Mouse (Mus musculus): ENCODE data around the gene Svs4.
"Not testable (repeated sequence)": the region's sequence is repeated elsewhere in the genome, so short reads cannot be mapped to it uniquely, and the experiment has no call there.

Svs4 gene

DNA sequence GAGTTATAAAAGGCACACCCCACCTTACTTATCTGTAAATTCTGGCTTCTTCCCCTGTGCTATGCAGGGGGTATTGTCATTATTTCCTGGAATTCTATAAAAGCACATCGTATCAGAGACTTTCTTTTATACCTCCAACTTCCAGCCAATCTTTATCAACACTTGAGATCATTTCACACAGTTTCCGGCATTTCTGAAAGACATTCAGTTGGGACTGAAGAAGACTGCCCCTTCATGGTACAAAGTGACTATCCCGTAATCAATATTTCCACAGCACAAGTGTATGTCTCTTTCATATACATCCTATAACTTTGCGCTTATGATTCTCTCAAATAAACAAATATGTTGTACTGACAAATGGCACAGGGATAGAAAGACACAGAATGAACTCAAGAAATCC lies at the start of gene Svs4:
TSS of gene Svs4 (minus strand) at position 101 of the 400 bp plus-strand sequence.
- in situ Hi-C loops (cut with MboI; ENCODE audit: low sequenced_read_pairs) = no loop called here

DNA sequence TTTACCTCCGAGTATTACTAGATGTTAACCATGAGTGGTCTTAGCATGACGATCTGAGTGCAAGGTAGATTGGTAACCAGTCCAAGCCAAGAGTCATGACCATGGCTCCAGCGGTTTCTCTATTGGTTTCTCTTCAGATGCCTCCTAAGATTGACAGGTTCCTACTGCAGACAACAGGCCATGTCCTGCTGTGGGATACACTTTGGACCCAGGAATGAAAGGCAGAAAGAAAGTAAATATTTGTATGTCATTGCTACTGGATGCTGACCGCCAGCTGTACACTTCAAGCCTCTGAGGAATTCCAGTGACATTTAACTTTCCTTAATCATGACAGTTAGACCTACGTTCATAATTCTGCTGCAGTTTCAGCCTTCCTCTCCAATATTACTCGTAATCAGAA lies 42.7 kb upstream of the Svs4 start:
- in situ Hi-C loops (cut with MboI; ENCODE audit: low sequenced_read_pairs) = no loop called here

DNA sequence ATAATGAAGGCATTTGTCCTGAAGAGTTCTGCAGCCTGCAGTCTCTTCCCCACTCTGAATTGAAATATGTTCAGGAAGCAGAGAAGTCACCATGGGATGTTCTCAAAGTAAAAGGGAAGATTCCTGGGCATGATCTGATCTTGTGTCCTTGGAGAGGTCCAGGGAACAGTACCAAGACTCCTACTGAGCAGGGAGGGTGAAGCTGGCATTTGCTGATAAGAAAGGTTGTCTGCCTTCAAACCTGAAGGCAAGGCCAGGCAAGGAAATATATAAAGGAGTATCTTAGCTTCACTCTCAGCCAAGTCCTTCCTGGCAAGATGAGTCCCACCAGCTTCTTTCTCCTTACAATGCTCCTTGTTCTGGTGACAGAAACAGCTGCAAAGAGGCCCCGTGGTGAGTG lies 38.2 kb upstream of the Svs4 start, which contains the start of gene Svs6:
TSS of gene Svs6 (plus strand) at position 301 of the 400 bp plus-strand sequence.
- in situ Hi-C loops (cut with MboI; ENCODE audit: low sequenced_read_pairs) = not testable (repeated sequence)

DNA sequence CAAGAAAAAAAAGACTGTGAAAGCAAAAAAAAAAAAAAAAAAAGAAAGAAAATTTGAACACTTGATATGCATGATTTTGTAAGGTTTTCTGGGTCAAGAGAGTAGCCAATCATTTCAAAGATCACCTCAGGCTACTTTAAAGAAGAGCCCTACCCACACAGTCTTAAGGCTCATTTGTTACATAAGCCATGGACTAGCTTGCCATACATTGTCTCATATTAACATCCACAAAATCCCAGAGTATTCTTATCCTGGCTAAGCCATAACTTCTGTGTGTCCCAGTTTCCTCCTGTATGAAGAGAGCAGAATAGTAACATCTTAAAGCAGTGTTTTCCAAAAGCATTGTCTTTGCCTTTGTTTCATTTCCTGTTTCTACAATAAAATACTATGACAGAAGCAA lies 37.2 kb upstream of the Svs4 start:
- in situ Hi-C loops (cut with MboI; ENCODE audit: low sequenced_read_pairs) = not testable (repeated sequence)

GRCm38 (mm10) chr2:164312599-164312998 lies 34.3 kb upstream of the Svs4 start:
- in situ Hi-C loops (cut with MboI; ENCODE audit: low sequenced_read_pairs) = no loop called here

DNA sequence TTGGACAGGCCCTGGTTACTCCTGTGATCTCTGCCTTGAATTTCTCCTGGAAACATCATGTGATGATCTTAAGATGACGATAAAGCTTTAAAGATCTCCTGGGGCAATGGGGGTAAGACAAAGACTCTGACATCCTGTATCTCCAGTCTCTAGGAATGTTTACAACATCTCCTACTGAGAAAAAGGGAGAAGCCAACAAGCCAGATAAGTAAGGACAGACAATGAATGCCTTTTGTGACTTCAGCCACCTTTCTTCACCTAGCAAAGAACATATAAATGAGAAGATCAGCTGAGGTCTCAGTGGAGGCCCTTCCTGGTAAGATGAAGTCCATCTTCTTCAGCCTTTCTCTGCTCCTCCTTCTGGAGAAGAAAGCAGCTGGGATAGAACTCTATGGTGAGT lies 10.7 kb upstream of the Svs4 start, which contains the start of gene Svs3a:
TSS of gene Svs3a (plus strand) at position 301 of the 400 bp plus-strand sequence.
- in situ Hi-C loops (cut with MboI; ENCODE audit: low sequenced_read_pairs) = not testable (repeated sequence)

GRCm38 (mm10) chr2:164256540-164256939 lies 21.7 kb downstream of the Svs4 start, which contains the start of gene Svs3b:
TSS of gene Svs3b (minus strand) at chr2:164256640.
- in situ Hi-C loops (cut with MboI; ENCODE audit: low sequenced_read_pairs) = not testable (repeated sequence)

- in situ Hi-C loops (cut with MboI; ENCODE audit: low sequenced_read_pairs) = no loop called here
These were observed 39.9 kb downstream of the Svs4 start, which contains the start of gene Svs2 for GRCm38 (mm10) chr2:164238366-164238765. TSS of gene Svs2 (minus strand) at chr2:164238466.

- in situ Hi-C loops (cut with MboI; ENCODE audit: low sequenced_read_pairs) = no loop called here
These were observed 45.6 kb downstream of the Svs4 start for GRCm38 (mm10) chr2:164232671-164233070.

DNA sequence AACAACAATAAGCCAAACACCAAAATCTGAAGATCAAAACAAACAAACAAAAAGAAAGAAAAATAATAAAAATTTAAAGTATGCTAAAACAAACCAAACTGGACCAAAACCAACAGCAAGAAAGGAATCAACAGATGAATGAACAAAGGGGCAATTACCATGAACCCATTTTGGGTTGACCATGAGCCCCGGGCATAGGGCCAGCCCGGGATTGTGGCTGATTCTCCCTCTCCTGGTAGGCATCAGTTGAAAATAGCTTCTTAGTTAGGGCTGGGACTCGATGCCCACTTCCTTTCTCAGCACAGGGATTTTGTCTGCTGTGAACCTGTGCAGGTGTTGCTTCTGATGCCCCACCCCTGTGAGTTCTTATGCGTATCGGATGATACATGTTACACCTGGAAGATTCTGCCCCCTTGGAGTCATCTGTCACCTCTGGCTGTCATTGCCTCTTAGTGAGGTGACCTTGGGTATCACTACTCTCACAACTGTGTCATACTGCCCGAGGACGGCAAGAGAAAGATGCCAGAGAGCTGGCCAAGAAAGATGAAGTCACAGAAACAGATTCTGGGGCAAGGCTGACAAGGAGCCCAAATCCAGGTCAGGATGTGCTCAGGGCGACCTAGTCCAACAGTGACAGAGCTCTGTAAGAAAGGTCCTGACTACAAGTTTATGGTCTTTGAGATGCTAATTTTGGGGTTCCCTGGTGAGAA lies 49.7 kb downstream of the Svs4 start:
- in situ Hi-C loops (cut with MboI; ENCODE audit: low sequenced_read_pairs) = no loop called here
